Mouse (Mus musculus) hindbrain, embryonic 11.5 days (tissue): ENCODE measurements around the gene Ttc23. TPM values are rescaled to one million over a fixed set of nuclear protein-coding genes. Genes with fewer than 3 reads are reported as not detected.

Experiments used
- ATAC-seq: fragments of 200-750 bp; cut with Nextera tagmentation; 2 replicates; pipeline ENCODE4 v1.8.0; 2017; ENCODE audit warnings: mild to moderate bottlenecking, moderate TSS enrichment, moderate library complexity; ENCODE audit not compliant: low FRiP score
- DNase-seq: peaks from one replicate; pipeline ENCODE4 v3.0.0-alpha.2; 2015; ENCODE audit warnings: low spot score
- H3K27ac ChIP-seq: fragments of 300-500 bp; sonication (generic); 2 replicates; pipeline ENCODE4 v1.5.1; 2014; ENCODE audit warnings: mild to moderate bottlenecking, low read depth, low read length
- H3K27me3 ChIP-seq: fragments of 300-500 bp; sonication (generic); 2 replicates; pipeline ENCODE4 v1.6.1; 2014; ENCODE audit warnings: mild to moderate bottlenecking, low read length, moderate library complexity, mixed read lengths; ENCODE audit not compliant: control insufficient read depth, insufficient read depth
- H3K36me3 ChIP-seq: fragments of 300-500 bp; sonication (generic); 2 replicates; pipeline ENCODE4 v1.6.1; 2014; ENCODE audit warnings: mild to moderate bottlenecking, low read length, moderate library complexity, mixed read lengths; ENCODE audit not compliant: control insufficient read depth, insufficient read depth
- H3K4me1 ChIP-seq: fragments of 300-500 bp; sonication (generic); replicated peaks from 2 replicates; pipeline ENCODE4 v1.6.1; 2014; ENCODE audit warnings: low read length, mixed read lengths; ENCODE audit not compliant: control insufficient read depth, insufficient read depth
- H3K4me2 ChIP-seq: fragments of 300-500 bp; sonication (generic); replicated peaks from 2 replicates; pipeline ENCODE4 v1.6.1; 2014; ENCODE audit warnings: mild to moderate bottlenecking, low read depth, low read length
- H3K4me3 ChIP-seq: fragments of 300-500 bp; sonication (generic); 2 replicates; pipeline ENCODE4 v1.5.1; 2014; ENCODE audit warnings: low read depth, low read length
- H3K9ac ChIP-seq: fragments of 300-500 bp; sonication (generic); 2 replicates; pipeline ENCODE4 v1.6.1; 2014; ENCODE audit warnings: low read depth, low read length
- H3K9me3 ChIP-seq: fragments of 300-500 bp; sonication (generic); 2 replicates; pipeline ENCODE4 v1.6.1; 2016; ENCODE audit warnings: low read length; ENCODE audit not compliant: control insufficient read depth
- WGBS: fragments of 180-500 bp; shearing (Covaris S2); extraction: QIAGEN DNeasy Blood & Tissue Kit; methylation state at CpG from one replicate; pipeline ENCODE4 v1.1.7; 2014; 5-methylcytosine and 5-hydroxymethylcytosine counted together
- polyA plus RNA-seq: library from polyadenylated mRNA; unstranded; fragments of >200 nt; fragmentation: Nextera tagmentation; extraction: Ambion mirVana; gene quantifications from 2 replicates; pipeline ENCODE4 v1.2.1, GENCODE M21; 2014

The Ttc23 gene
- polyA plus RNA-seq, 1 experiment from 2014 or later: 33.3 TPM

DNA sequence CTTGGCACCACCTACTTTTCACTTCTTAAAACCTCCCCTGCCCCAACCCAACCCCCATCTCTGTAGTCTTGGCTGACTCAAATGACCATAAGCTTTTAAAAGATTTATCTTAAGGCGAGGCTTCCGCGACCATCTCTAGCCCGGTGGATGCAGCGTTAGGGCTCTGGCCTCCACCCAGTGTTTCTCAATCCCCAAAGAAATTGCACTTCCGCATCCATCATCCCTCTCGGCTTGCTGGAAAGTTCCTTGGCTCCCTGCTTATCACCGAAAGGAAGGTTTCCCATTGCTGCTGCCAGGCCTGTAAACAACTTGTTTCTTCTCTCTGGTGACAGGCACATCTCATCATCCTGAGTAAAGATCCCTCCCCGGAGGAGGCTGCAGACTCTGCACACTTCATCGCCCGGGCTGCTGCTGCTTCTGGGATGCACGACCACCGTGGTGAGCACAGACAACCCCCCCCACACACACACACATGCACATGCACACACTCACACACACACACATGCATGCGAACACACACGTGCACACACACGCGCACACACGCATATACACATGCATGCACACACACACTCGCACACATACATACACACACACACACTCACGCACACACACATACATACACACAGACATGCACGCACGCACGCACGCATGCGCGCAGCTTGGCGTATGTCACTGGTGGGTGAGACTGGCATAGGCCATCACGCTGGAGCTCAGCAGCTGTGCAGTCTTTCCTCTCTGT, 50.9 kb downstream of the Ttc23 start:
- no peaks in the 10 kb centered on the region for H3K9me3 ChIP-seq
- no peak overlapping the region for H3K4me2 ChIP-seq
- 95% methylated on average over 28 of the region's 28 CpGs for WGBS
- no peak overlapping the region for H3K9ac ChIP-seq
- H3K36me3 ChIP-seq: no peaks in the 10 kb centered on the region
- ATAC-seq: no peak
- no peak overlapping the region for H3K27ac ChIP-seq
- no peak overlapping the region for H3K4me3 ChIP-seq
- no peaks in the 10 kb centered on the region for H3K4me1 ChIP-seq
- DNase-seq: no peak
- no peaks in the 10 kb centered on the region for H3K27me3 ChIP-seq

DNA sequence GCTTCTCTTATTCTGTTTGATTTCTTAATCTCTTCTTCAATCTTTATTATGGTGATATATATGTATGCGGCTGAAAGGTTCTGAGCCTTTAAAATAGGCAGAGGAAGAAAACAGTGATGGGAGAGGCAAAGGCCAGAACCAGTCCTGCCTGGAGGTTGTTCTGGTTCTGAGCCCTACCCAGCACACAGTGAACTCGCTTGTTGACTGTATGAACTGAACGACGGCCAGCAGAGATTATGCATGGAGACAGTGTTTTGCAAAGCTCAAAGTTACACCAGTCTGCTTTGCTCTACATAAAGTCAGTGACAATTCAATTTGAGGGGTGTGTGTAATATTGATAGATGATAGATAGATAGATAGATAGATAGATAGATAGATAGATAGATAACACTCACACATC, 52.1 kb downstream of the Ttc23 start:
- Histone ChIP-seq H3K4me2 (no peak overlapping the region), H3K27me3 (no peaks in the 10 kb centered on the region), H3K4me1 (no peaks in the 10 kb centered on the region), H3K9me3 (no peaks in the 10 kb centered on the region), H3K4me3 (no peak overlapping the region), H3K36me3 (no peaks in the 10 kb centered on the region), H3K27ac (no peak overlapping the region), H3K9ac (no peak overlapping the region)
- 97% methylated on average over 4 of the region's 4 CpGs for WGBS
- DNase-seq (no peak), ATAC-seq (no peak)

DNA sequence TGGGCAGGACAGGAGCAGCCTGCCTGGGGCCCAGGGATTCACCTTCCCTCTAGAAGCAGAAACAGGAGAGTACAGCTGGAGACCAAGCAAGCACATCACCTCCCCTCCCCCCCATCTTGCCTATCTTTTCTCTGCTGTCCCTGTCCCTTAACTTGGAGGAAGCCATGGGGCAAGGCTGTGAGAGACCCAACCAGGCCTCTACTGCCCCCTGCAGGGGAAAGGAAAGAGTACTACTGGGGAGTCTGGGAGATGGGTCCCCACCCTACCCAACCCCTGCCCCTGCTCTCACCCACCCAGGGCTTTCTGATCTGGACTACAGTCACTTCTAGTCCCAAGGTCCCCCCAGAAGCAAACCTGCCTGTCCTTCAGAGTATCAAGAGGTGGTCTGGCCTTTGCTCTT, 53.6 kb downstream of the Ttc23 start:
- Histone ChIP-seq H3K27ac (no peak overlapping the region), H3K4me3 (no peak overlapping the region), H3K27me3 (no peaks in the 10 kb centered on the region), H3K36me3 (peaks cover 3% of the 10 kb centered on the region; the same call in 1 of the 2 replicates), H3K4me1 (no peaks in the 10 kb centered on the region), H3K9ac (no peak overlapping the region), H3K9me3 (no peaks in the 10 kb centered on the region), H3K4me2 (no peak overlapping the region)
- DNase-seq (peak; percentile 68), ATAC-seq (no peak)

DNA sequence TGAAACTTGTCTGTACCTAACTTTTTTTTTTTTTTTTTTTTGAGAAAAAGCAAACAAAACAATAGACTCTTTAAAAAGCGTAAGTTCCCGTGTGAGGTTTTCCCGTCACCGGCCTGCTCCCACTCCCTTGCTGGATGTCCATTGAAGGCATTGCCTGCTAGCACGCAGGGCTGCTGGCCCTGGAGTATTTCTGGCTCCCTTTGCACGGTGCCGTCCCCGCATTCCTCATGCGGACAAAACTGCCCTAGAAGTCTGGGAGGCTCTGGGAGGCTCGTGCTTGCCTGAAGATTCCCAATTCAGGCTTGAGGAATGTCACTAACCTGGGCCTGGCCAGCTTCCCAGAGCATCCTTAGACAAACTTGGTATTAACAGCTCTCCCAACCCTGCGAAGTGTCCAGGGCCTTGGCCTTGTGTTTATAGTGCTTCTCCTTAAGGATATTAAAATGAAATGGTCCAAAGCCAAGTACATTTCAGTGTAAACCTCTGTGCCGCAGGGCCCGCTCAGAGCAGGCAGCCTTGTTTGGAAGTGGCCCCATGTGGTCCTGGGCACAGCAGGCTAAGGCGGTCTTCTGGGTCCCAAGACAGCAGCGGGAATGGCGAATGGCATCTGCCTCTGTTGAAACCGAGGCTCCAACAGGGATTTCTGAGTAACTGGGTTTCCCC, 54.2 kb downstream of the Ttc23 start:
- Histone ChIP-seq H3K9me3 (no peaks in the 10 kb centered on the region), H3K27ac (no peak overlapping the region), H3K4me2 (no peak overlapping the region), H3K36me3 (peaks cover 3% of the 10 kb centered on the region; the same call in 1 of the 2 replicates), H3K27me3 (no peaks in the 10 kb centered on the region), H3K4me1 (no peaks in the 10 kb centered on the region), H3K9ac (no peak overlapping the region), H3K4me3 (no peak overlapping the region)
- ATAC-seq (no peak), DNase-seq (no peak)
- WGBS: 75% methylated on average over 17 of the region's 17 CpGs

DNA sequence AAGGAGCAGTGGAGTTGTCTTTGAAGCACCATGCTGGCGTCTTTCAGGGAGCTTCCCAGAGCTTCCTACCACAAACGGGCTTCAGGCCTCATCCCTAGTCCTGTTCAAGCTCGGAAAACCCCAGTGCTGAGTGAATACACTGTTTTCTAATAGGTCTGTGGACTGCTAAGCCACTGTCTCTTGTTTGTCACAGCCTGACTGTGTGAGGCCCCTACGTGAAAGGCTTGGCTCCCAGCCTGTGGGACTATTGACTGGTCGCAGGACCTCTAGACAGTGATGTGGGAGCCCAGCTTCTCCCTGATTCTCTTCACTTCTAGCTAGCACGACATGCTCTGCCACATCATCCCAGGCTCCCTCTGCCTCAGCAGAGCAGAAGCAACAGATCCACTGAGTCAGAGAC, 61.0 kb downstream of the Ttc23 start:
- no peak for DNase-seq
- H3K27ac ChIP-seq: no peak overlapping the region
- peaks cover 6% of the 10 kb centered on the region; the same call in 1 of the 2 replicates for H3K36me3 ChIP-seq
- no peaks in the 10 kb centered on the region for H3K27me3 ChIP-seq
- 90% methylated on average over 6 of the region's 6 CpGs for WGBS
- H3K4me2 ChIP-seq: no peak overlapping the region
- ATAC-seq: no peak
- H3K9me3 ChIP-seq: no peaks in the 10 kb centered on the region
- H3K4me3 ChIP-seq: no peak overlapping the region
- no peak overlapping the region for H3K9ac ChIP-seq
- no peaks in the 10 kb centered on the region for H3K4me1 ChIP-seq

DNA sequence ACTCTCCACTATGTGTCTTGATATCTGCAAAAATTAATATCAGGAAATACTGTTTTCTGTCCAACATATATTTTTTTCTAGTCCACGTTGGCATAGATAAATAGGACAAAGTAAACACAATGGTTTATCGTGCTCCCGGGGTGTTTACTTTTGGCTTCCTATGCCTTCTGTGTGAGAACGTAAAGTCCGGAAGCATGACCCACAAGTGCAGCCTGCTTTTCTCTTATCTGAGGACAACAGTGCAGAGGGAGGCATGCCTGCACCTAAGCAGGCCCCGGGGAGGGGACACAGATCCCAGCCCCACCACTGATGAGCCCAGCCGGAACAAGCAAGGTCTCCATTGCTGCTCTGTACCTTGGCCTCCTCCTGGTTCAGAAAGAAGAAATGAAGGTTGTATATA, 63.0 kb downstream of the Ttc23 start:
- Histone ChIP-seq H3K4me1 (no peaks in the 10 kb centered on the region; the same call in 1 of the 2 replicates), H3K9me3 (no peaks in the 10 kb centered on the region), H3K27me3 (no peaks in the 10 kb centered on the region), H3K4me3 (no peak overlapping the region), H3K9ac (no peak overlapping the region), H3K36me3 (0 out of 2 replicates have a peak, but pooled peaks cover 3% of the 10 kb centered on the region), H3K27ac (no peak overlapping the region), H3K4me2 (no peak overlapping the region)
- DNase-seq (no peak), ATAC-seq (no peak)
- 84% methylated on average over 7 of the region's 7 CpGs for WGBS

DNA sequence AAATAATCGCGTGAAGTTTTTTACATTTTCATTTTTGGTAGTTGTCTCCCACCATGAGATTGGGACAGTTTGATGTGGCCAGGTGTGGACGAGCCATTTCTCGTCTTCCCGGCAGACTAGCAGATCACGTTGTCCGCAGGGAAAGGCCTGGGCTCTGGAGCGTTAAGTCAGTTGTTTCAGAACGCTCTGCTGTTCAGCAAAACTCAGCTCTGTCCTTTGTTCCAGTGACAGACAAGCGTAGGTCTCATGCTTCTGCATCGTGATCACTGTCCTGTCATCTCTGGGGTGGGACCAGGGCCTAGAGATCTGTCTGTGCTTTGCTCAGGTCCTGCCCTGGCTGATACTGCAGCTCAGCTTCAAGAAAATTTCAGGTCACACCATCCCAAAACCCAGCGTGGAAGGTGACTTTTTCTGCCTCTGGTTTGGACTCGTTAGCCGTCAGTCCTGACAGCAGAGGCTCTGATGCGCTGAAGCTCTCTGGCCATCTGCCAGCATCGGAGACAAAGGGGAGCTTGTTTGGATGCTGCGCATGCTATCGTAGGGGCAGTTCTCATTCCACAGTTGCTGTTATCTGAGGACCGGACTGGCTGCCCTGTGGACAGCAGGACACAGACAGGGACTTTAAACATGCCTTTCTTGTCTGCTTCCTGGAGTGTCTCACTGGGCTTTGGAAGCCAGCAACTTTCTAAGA, 66.8 kb downstream of the Ttc23 start:
- no peaks in the 10 kb centered on the region for H3K9me3 ChIP-seq
- no peaks in the 10 kb centered on the region for H3K27me3 ChIP-seq
- H3K4me1 ChIP-seq: no peaks in the 10 kb centered on the region; the same call in 1 of the 2 replicates
- H3K36me3 ChIP-seq: 0 out of 2 replicates have a peak, but pooled peaks cover 3% of the 10 kb centered on the region
- no peak overlapping the region for H3K4me3 ChIP-seq
- no peak overlapping the region for H3K4me2 ChIP-seq
- no peak overlapping the region; the same call in 1 of the 2 replicates for H3K9ac ChIP-seq
- 47% methylated on average over 19 of the region's 19 CpGs for WGBS
- peak; percentile 84 for ATAC-seq
- H3K27ac ChIP-seq: peak overlapping the region; percentile 51
- peak; percentile 75 for DNase-seq

DNA sequence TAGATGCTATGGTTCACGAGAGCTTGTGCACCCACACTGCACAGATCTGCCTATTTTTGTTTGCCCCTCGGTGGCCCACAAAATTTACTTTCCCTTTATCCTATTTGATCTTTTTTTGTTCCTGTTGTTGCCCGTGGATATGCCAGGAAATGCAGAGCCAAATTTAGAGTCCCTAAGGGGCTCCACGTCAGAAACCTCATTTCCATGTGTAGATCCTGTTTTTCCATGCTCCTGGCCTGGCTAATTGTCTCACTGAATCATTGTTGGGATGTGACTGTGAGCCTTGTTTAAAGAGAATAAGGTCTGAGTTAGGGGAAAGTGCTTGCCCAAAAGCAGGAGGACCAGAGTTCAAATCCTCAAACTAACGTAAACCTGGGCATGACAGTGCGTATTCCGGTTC, 68.0 kb downstream of the Ttc23 start:
- Histone ChIP-seq H3K27ac (peak overlapping the region; percentile 51; the same call in 1 of the 2 replicates), H3K9me3 (no peaks in the 10 kb centered on the region), H3K4me3 (no peak overlapping the region), H3K4me1 (no peaks in the 10 kb centered on the region; the same call in 1 of the 2 replicates), H3K36me3 (0 out of 2 replicates have a peak, but pooled peaks cover 3% of the 10 kb centered on the region), H3K27me3 (no peaks in the 10 kb centered on the region), H3K4me2 (no peak overlapping the region), H3K9ac (no peak overlapping the region)
- WGBS: 74% methylated on average over 7 of the region's 7 CpGs
- ATAC-seq (no peak), DNase-seq (no peak)
